Mouse (Mus musculus) forebrain, embryonic 11.5 days (tissue): Measurements from ENCODE around the gene B4galnt3. TPM values are rescaled to one million over a fixed set of nuclear protein-coding genes. Genes with fewer than 3 reads are reported as not detected.

ENCODE experiments used
- ATAC-seq: fragments of 200-750 bp; cut with Nextera tagmentation; replicated peaks from 2 replicates; pipeline ENCODE4 v1.8.0; 2017; ENCODE audit warnings: moderate TSS enrichment; ENCODE audit not compliant: low FRiP score
- DNase-seq: peaks from one replicate; pipeline ENCODE4 v3.0.0-alpha.2; 2017; ENCODE audit warnings: low spot score
- H3K27ac ChIP-seq: fragments of 300-500 bp; sonication (generic); 2 replicates; pipeline ENCODE4 v1.5.1; 2014; ENCODE audit warnings: low read depth, low read length
- H3K27me3 ChIP-seq: fragments of 300-500 bp; sonication (generic); 2 replicates; pipeline ENCODE4 v1.6.1; 2014; ENCODE audit warnings: mild to moderate bottlenecking, low read length, mixed read lengths; ENCODE audit not compliant: control insufficient read depth, insufficient read depth
- H3K36me3 ChIP-seq: fragments of 300-500 bp; sonication (generic); 2 replicates; pipeline ENCODE4 v1.6.1; 2014; ENCODE audit warnings: mild to moderate bottlenecking, low read length, moderate library complexity, mixed read lengths; ENCODE audit not compliant: control insufficient read depth, insufficient read depth
- H3K4me1 ChIP-seq: fragments of 300-500 bp; sonication (generic); replicated peaks from 2 replicates; pipeline ENCODE4 v1.6.1; 2014; ENCODE audit warnings: low read length, mixed read lengths; ENCODE audit not compliant: control insufficient read depth, insufficient read depth
- H3K4me2 ChIP-seq: fragments of 300-500 bp; sonication (generic); 2 replicates; pipeline ENCODE4 v1.6.1; 2014; ENCODE audit warnings: low read depth, mild to moderate bottlenecking, low read length, moderate library complexity, mixed read lengths; ENCODE audit not compliant: severe bottlenecking
- H3K4me3 ChIP-seq: fragments of 300-500 bp; sonication (generic); 2 replicates; pipeline ENCODE4 v1.5.1; 2014; ENCODE audit warnings: low read depth, low read length
- H3K9ac ChIP-seq: fragments of 300-500 bp; sonication (generic); 2 replicates; pipeline ENCODE4 v1.6.1; 2014; ENCODE audit warnings: low read length
- H3K9me3 ChIP-seq: fragments of 300-500 bp; sonication (generic); 2 replicates; pipeline ENCODE4 v1.6.1; 2016; ENCODE audit warnings: low read length, mixed read lengths; ENCODE audit not compliant: control insufficient read depth
- WGBS: fragments of 180-500 bp; shearing (Covaris S2); extraction: QIAGEN DNeasy Blood & Tissue Kit; methylation state at CpG from one replicate; pipeline ENCODE4 v1.1.7; 2014; 5-methylcytosine and 5-hydroxymethylcytosine counted together
- polyA plus RNA-seq: library from polyadenylated mRNA; unstranded; fragments of >200 nt; fragmentation: Nextera tagmentation; extraction: Ambion mirVana; gene quantifications from 2 replicates; pipeline ENCODE4 v1.2.1, GENCODE M21; 2014

Gene B4galnt3
- polyA plus RNA-seq, 1 experiment from 2014 or later = not detected

- Histone ChIP-seq H3K4me1 (no peaks in the 10 kb centered on the region), H3K36me3 (no peaks in the 10 kb centered on the region), H3K27me3 (no peaks in the 10 kb centered on the region), H3K27ac (no peak overlapping the region), H3K4me2 (no peak overlapping the region), H3K4me3 (no peak overlapping the region), H3K9ac (no peak overlapping the region), H3K9me3 (no peaks in the 10 kb centered on the region)
- ATAC-seq (no peak), DNase-seq (no peak)
- 89% methylated on average over 5 of the region's 5 CpGs for WGBS
Measured at GRCm38 (mm10) chr6:120246676-120247075, 47.7 kb downstream of the B4galnt3 start.

GRCm38 (mm10) chr6:120243250-120243649, 51.1 kb downstream of the B4galnt3 start:
- WGBS = 78% methylated on average over 8 of the region's 8 CpGs
- Histone ChIP-seq H3K36me3 (no peaks in the 10 kb centered on the region), H3K9ac (no peak overlapping the region), H3K27ac (no peak overlapping the region), H3K4me2 (no peak overlapping the region), H3K9me3 (no peaks in the 10 kb centered on the region), H3K4me3 (no peak overlapping the region), H3K27me3 (no peaks in the 10 kb centered on the region), H3K4me1 (no peaks in the 10 kb centered on the region)
- DNase-seq = no peak
- ATAC-seq = no peak

GRCm38 (mm10) chr6:120242530-120242929, 51.8 kb downstream of the B4galnt3 start:
- H3K9me3 ChIP-seq = no peaks in the 10 kb centered on the region
- no peaks in the 10 kb centered on the region for H3K36me3 ChIP-seq
- H3K4me3 ChIP-seq = no peak overlapping the region
- no peak for ATAC-seq
- H3K4me1 ChIP-seq = no peaks in the 10 kb centered on the region
- WGBS = 87% methylated on average over 8 of the region's 8 CpGs
- DNase-seq = no peak
- no peak overlapping the region for H3K4me2 ChIP-seq
- H3K27me3 ChIP-seq = no peaks in the 10 kb centered on the region
- H3K9ac ChIP-seq = no peak overlapping the region
- no peak overlapping the region for H3K27ac ChIP-seq

- Histone ChIP-seq H3K9me3 (no peaks in the 10 kb centered on the region), H3K27ac (no peak overlapping the region), H3K4me3 (no peak overlapping the region), H3K36me3 (no peaks in the 10 kb centered on the region), H3K9ac (no peak overlapping the region), H3K4me2 (no peak overlapping the region), H3K27me3 (no peaks in the 10 kb centered on the region), H3K4me1 (no peaks in the 10 kb centered on the region)
- no peak for ATAC-seq
- no peak for DNase-seq
- 92% methylated on average over 12 of the region's 12 CpGs for WGBS
Measured at GRCm38 (mm10) chr6:120241453-120241852, 52.9 kb downstream of the B4galnt3 start.

GRCm38 (mm10) chr6:120240461-120240860, 53.9 kb downstream of the B4galnt3 start:
- H3K9me3 ChIP-seq = no peaks in the 10 kb centered on the region
- no peak overlapping the region for H3K4me3 ChIP-seq
- H3K27me3 ChIP-seq = no peaks in the 10 kb centered on the region
- no peak overlapping the region for H3K27ac ChIP-seq
- DNase-seq (no peak), ATAC-seq (no peak)
- H3K4me2 ChIP-seq = no peak overlapping the region
- H3K9ac ChIP-seq = no peak overlapping the region
- H3K4me1 ChIP-seq = no peaks in the 10 kb centered on the region
- no peaks in the 10 kb centered on the region for H3K36me3 ChIP-seq
- 76% methylated on average over 5 of the region's 5 CpGs for WGBS

GRCm38 (mm10) chr6:120235874-120236273, 58.5 kb downstream of the B4galnt3 start:
- 74% methylated on average over 7 of the region's 7 CpGs for WGBS
- H3K4me1 ChIP-seq = no peaks in the 10 kb centered on the region
- no peaks in the 10 kb centered on the region for H3K9me3 ChIP-seq
- H3K36me3 ChIP-seq = no peaks in the 10 kb centered on the region
- H3K27me3 ChIP-seq = no peaks in the 10 kb centered on the region
- no peak overlapping the region for H3K4me2 ChIP-seq
- H3K9ac ChIP-seq = no peak overlapping the region
- H3K4me3 ChIP-seq = no peak overlapping the region
- ATAC-seq (no peak), DNase-seq (no peak)
- no peak overlapping the region for H3K27ac ChIP-seq

- no peak overlapping the region for H3K4me2 ChIP-seq
- no peaks in the 10 kb centered on the region for H3K9me3 ChIP-seq
- H3K4me3 ChIP-seq = no peak overlapping the region
- H3K27me3 ChIP-seq = no peaks in the 10 kb centered on the region
- no peak overlapping the region for H3K27ac ChIP-seq
- H3K9ac ChIP-seq = no peak overlapping the region
- 98% methylated on average over 6 of the region's 6 CpGs for WGBS
- H3K4me1 ChIP-seq = no peaks in the 10 kb centered on the region
- no peaks in the 10 kb centered on the region for H3K36me3 ChIP-seq
- no peak for DNase-seq
- no peak for ATAC-seq
Measured at GRCm38 (mm10) chr6:120232885-120233284, 61.5 kb downstream of the B4galnt3 start.

GRCm38 (mm10) chr6:120230441-120230840, 63.9 kb downstream of the B4galnt3 start:
- no peak overlapping the region for H3K27ac ChIP-seq
- WGBS = 15% methylated on average over 1 of the region's 1 CpGs
- H3K4me3 ChIP-seq = no peak overlapping the region
- no peak overlapping the region for H3K9ac ChIP-seq
- DNase-seq (no peak), ATAC-seq (no peak)
- H3K9me3 ChIP-seq = no peaks in the 10 kb centered on the region
- H3K36me3 ChIP-seq = no peaks in the 10 kb centered on the region
- H3K4me1 ChIP-seq = no peaks in the 10 kb centered on the region
- no peaks in the 10 kb centered on the region for H3K27me3 ChIP-seq
- H3K4me2 ChIP-seq = no peak overlapping the region

GRCm38 (mm10) chr6:120229806-120230205, 64.6 kb downstream of the B4galnt3 start:
- Histone ChIP-seq H3K36me3 (no peaks in the 10 kb centered on the region), H3K27ac (no peak overlapping the region), H3K9ac (no peak overlapping the region), H3K9me3 (no peaks in the 10 kb centered on the region), H3K27me3 (no peaks in the 10 kb centered on the region), H3K4me2 (no peak overlapping the region), H3K4me1 (no peaks in the 10 kb centered on the region), H3K4me3 (no peak overlapping the region)
- DNase-seq = no peak
- 68% methylated on average over 7 of the region's 7 CpGs for WGBS
- ATAC-seq = no peak
